Mouse (Mus musculus): ENCODE measurements around the gene Capn9. TPM values are rescaled to one million over a fixed set of nuclear protein-coding genes. Genes with fewer than 3 reads are reported as not detected.

Gene Capn9
- polyA plus RNA-seq, 1 experiment = 0.07 TPM

GRCm38 (mm10) chr8:124551011-124551661, 24.8 kb upstream of the Capn9 start:
- 96% methylated on average over 15 of the region's 15 CpGs for whole genome bisulfite sequencing
- TF ChIP-seq CTCF (IDR thresholded peaks at IDR 0.05; ENCODE audit: extremely low read depth, insufficient read depth, insufficient read length, insufficient replicate concordance) = no peak
- TF ChIP-seq POLR2A (IDR thresholded peaks at IDR 0.05; ENCODE audit: low read depth, low read length) = no peak
- no peak for DNase-seq (ENCODE audit: low read depth in 1 of 2, low spot score in 2 of 2)
- Histone ChIP-seq H3K4me1 (ENCODE audit: control insufficient read depth, insufficient read depth, insufficient read length) (no peaks in the 10 kb centered on the region), H3K4me3 (ENCODE audit: extremely low read depth, insufficient read depth, insufficient read length) (no peak overlapping the region), H3K27ac (ENCODE audit: insufficient read depth, low read length) (no peak overlapping the region), H3K27me3 (ENCODE audit: control insufficient read depth, insufficient read depth, low read length) (no peaks in the 10 kb centered on the region), H3K36me3 (ENCODE audit: control insufficient read depth, insufficient read depth, low read length) (peaks cover 46% of the 10 kb centered on the region)

DNA sequence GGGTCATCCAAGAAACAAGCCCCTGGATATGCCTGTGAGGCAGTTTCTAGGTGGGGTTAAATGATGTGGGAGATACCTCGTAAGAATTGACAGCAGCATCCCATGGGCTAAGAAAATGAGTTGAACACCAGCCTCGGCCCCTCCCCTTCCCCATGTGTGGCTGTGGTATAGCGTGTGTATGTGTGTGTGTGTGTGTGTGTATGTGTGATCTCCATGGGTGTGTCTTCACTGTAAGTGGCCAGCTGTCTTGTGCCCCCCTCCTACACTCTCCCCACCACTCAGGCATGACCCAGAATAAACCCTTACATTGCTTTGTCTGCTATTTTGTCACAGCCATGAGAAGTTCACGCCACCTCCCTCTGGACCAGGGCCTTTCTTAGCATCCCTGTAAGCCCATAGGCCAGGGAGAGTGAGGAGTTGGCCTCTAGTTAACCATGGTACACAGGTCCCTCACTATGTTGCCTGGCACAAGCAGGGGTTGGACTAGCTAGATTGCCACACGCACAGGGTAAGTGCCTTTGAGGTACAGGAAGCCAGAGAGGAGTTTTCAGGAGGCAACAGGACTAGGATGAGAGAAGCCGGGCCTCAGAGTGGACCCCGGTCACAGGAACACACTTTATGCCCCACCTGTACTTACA, 20.7 kb upstream of the Capn9 start:
- H3K4me1 ChIP-seq (ENCODE audit: control insufficient read depth, insufficient read depth, insufficient read length) = no peaks in the 10 kb centered on the region
- H3K27ac ChIP-seq (ENCODE audit: insufficient read depth, low read length) = no peak overlapping the region
- WGBS = 91% methylated on average over 7 of the region's 7 CpGs
- H3K36me3 ChIP-seq (ENCODE audit: control insufficient read depth, insufficient read depth, low read length) = peaks cover 21% of the 10 kb centered on the region
- TF ChIP-seq POLR2A (IDR thresholded peaks at IDR 0.05; ENCODE audit: low read depth, low read length) (no peak), CTCF (IDR thresholded peaks at IDR 0.05; ENCODE audit: extremely low read depth, insufficient read depth, insufficient read length, insufficient replicate concordance) (no peak)
- H3K4me3 ChIP-seq (ENCODE audit: extremely low read depth, insufficient read depth, insufficient read length) = no peak overlapping the region
- no peak for DNase-seq (ENCODE audit: low read depth in 1 of 2, low spot score in 2 of 2)
- no peaks in the 10 kb centered on the region for H3K27me3 ChIP-seq (ENCODE audit: control insufficient read depth, insufficient read depth, low read length)

GRCm38 (mm10) chr8:124556164-124556563, 19.7 kb upstream of the Capn9 start:
- no peaks in the 10 kb centered on the region for H3K27me3 ChIP-seq (ENCODE audit: control insufficient read depth, insufficient read depth, low read length)
- peaks cover 12% of the 10 kb centered on the region for H3K36me3 ChIP-seq (ENCODE audit: control insufficient read depth, insufficient read depth, low read length)
- WGBS = 91% methylated on average over 7 of the region's 7 CpGs
- no peak overlapping the region for H3K4me3 ChIP-seq (ENCODE audit: extremely low read depth, insufficient read depth, insufficient read length)
- no peak for DNase-seq (ENCODE audit: low read depth in 1 of 2, low spot score in 2 of 2)
- H3K4me1 ChIP-seq (ENCODE audit: control insufficient read depth, insufficient read depth, insufficient read length) = no peaks in the 10 kb centered on the region
- TF ChIP-seq POLR2A (IDR thresholded peaks at IDR 0.05; ENCODE audit: low read depth, low read length) (no peak), CTCF (IDR thresholded peaks at IDR 0.05; ENCODE audit: extremely low read depth, insufficient read depth, insufficient read length, insufficient replicate concordance) (no peak)
- H3K27ac ChIP-seq (ENCODE audit: insufficient read depth, low read length) = no peak overlapping the region

DNA sequence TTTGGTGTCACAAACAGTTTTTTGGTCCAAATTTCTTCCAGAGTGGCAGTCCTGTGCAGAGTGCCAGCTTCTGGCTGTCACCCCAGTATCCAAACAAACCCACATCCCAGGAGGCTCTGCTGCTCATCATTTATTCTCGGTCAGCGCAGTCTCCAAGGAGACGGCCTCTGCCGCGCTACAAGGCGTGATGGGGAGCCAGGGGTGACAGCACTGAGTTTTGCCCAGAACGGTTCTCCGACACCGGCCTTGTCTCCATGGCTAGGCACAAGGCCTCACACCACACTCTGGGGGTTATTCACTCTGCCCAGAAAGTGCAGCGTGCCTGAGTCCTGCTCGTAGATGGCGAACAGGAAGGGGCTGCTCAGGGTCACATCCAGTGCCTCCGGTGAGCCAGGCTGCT, 19.3 kb upstream of the Capn9 start:
- no peak for TF ChIP-seq POLR2A (IDR thresholded peaks at IDR 0.05; ENCODE audit: low read depth, low read length)
- TF ChIP-seq CTCF (IDR thresholded peaks at IDR 0.05; ENCODE audit: extremely low read depth, insufficient read depth, insufficient read length, insufficient replicate concordance) = no peak
- H3K27ac ChIP-seq (ENCODE audit: insufficient read depth, low read length) = no peak overlapping the region
- 91% methylated on average over 13 of the region's 13 CpGs for WGBS
- no peak for DNase-seq (ENCODE audit: low read depth in 1 of 2, low spot score in 2 of 2)
- no peak overlapping the region for H3K4me3 ChIP-seq (ENCODE audit: extremely low read depth, insufficient read depth, insufficient read length)
- no peaks in the 10 kb centered on the region for H3K27me3 ChIP-seq (ENCODE audit: control insufficient read depth, insufficient read depth, low read length)
- H3K36me3 ChIP-seq (ENCODE audit: control insufficient read depth, insufficient read depth, low read length) = peaks cover 10% of the 10 kb centered on the region
- H3K4me1 ChIP-seq (ENCODE audit: control insufficient read depth, insufficient read depth, insufficient read length) = no peaks in the 10 kb centered on the region

- Histone ChIP-seq H3K4me1 (ENCODE audit: control insufficient read depth, insufficient read depth, insufficient read length) (no peaks in the 10 kb centered on the region), H3K27me3 (ENCODE audit: control insufficient read depth, insufficient read depth, low read length) (no peaks in the 10 kb centered on the region), H3K4me3 (ENCODE audit: extremely low read depth, insufficient read depth, insufficient read length) (no peak overlapping the region), H3K27ac (ENCODE audit: insufficient read depth, low read length) (no peak overlapping the region), H3K36me3 (ENCODE audit: control insufficient read depth, insufficient read depth, low read length) (peaks cover 4% of the 10 kb centered on the region; the same call in 1 of the 2 replicates)
- DNase-seq (ENCODE audit: low read depth in 1 of 2, low spot score in 2 of 2) = no peak
- 64% methylated on average over 5 of the region's 5 CpGs for whole genome bisulfite sequencing
- TF ChIP-seq CTCF (IDR thresholded peaks at IDR 0.05; ENCODE audit: extremely low read depth, insufficient read depth, insufficient read length, insufficient replicate concordance) (no peak), POLR2A (IDR thresholded peaks at IDR 0.05; ENCODE audit: low read depth, low read length) (no peak)
Observed at GRCm38 (mm10) chr8:124557476-124557875, 18.4 kb upstream of the Capn9 start.

- H3K36me3 ChIP-seq (ENCODE audit: control insufficient read depth, insufficient read depth, low read length) = no peaks in the 10 kb centered on the region
- H3K27me3 ChIP-seq (ENCODE audit: control insufficient read depth, insufficient read depth, low read length) = no peaks in the 10 kb centered on the region
- no peaks in the 10 kb centered on the region for H3K4me1 ChIP-seq (ENCODE audit: control insufficient read depth, insufficient read depth, insufficient read length)
- TF ChIP-seq CTCF (IDR thresholded peaks at IDR 0.05; ENCODE audit: extremely low read depth, insufficient read depth, insufficient read length, insufficient replicate concordance) (no peak), POLR2A (IDR thresholded peaks at IDR 0.05; ENCODE audit: low read depth, low read length) (no peak)
- DNase-seq (ENCODE audit: low read depth in 1 of 2, low spot score in 2 of 2) = no peak
- H3K27ac ChIP-seq (ENCODE audit: insufficient read depth, low read length) = no peak overlapping the region
- 82% methylated on average over 6 of the region's 6 CpGs for WGBS
- no peak overlapping the region for H3K4me3 ChIP-seq (ENCODE audit: extremely low read depth, insufficient read depth, insufficient read length)
Observed at GRCm38 (mm10) chr8:124567126-124567525, 8.8 kb upstream of the Capn9 start.

DNA sequence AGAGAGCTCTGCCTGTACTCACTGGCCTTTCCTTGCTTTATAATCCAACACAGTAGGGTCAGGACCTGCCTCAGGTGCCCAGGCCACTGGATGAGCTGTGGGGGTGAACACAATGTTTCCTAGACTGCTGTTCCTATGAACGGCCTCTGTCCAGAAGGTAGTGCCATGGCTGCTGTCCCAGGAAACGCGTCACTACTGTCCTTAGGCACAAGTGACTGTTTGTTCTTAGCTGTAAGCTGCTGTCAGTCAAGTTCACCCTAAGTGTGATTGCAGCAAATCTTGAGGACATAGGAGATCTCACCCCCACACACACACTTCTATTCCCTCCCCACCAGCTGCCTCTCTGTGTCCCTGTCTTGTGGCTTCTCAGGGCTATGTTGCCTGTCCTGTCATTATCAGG, 8.3 kb upstream of the Capn9 start:
- DNase-seq (ENCODE audit: low read depth in 1 of 2, low spot score in 2 of 2) = no peak
- Histone ChIP-seq H3K4me3 (ENCODE audit: extremely low read depth, insufficient read depth, insufficient read length) (no peak overlapping the region), H3K27me3 (ENCODE audit: control insufficient read depth, insufficient read depth, low read length) (no peaks in the 10 kb centered on the region), H3K4me1 (ENCODE audit: control insufficient read depth, insufficient read depth, insufficient read length) (no peaks in the 10 kb centered on the region), H3K36me3 (ENCODE audit: control insufficient read depth, insufficient read depth, low read length) (no peaks in the 10 kb centered on the region), H3K27ac (ENCODE audit: insufficient read depth, low read length) (no peak overlapping the region)
- TF ChIP-seq CTCF (IDR thresholded peaks at IDR 0.05; ENCODE audit: extremely low read depth, insufficient read depth, insufficient read length, insufficient replicate concordance) (no peak), POLR2A (IDR thresholded peaks at IDR 0.05; ENCODE audit: low read depth, low read length) (no peak)
- WGBS = 88% methylated on average over 3 of the region's 3 CpGs

Data from spleen, adult 2 months (tissue).